Mouse (Mus musculus) intestine, embryonic 15.5 days (tissue): ENCODE results near the gene 1700057G04Rik. TPM values are rescaled to one million over a fixed set of nuclear protein-coding genes. Genes with fewer than 3 reads are reported as not detected.

ENCODE experiments used
- polyA plus RNA-seq: library from polyadenylated mRNA; unstranded; fragments of >200 nt; fragmentation: Nextera tagmentation; extraction: Ambion mirVana; gene quantifications from 2 replicates; pipeline ENCODE4 v1.2.1, GENCODE M21; 2015

The 1700057G04Rik gene
- polyA plus RNA-seq, 1 experiment from 2014 or later = not detected

Other genes with a start within 250 kb of the 1700057G04Rik start
- gene Plscr5, start 116.4 kb upstream of the 1700057G04Rik start, polyA plus RNA-seq = not detected in 2 replicates
- 95.1 and 108 TPM in 2 replicates for gene Plscr1, start 59.6 kb upstream of the 1700057G04Rik start, polyA plus RNA-seq
- 1.3 TPM in 2 replicates for gene Plscr2, start 33.8 kb upstream of the 1700057G04Rik start, polyA plus RNA-seq
- gene Plscr4, start 148.0 kb downstream of the 1700057G04Rik start, polyA plus RNA-seq = 5.6 and 6.5 TPM in 2 replicates
- 48.1 and 53.8 TPM in 2 replicates for gene Plod2, start 232.8 kb downstream of the 1700057G04Rik start, polyA plus RNA-seq